Mouse (Mus musculus): ENCODE measurements around the gene Atp6v1e1. TPM values are rescaled to one million over a fixed set of nuclear protein-coding genes. Genes with fewer than 3 reads are reported as not detected.
A peak's percentile ranks its signal among the peaks of the same experiment; 100 is the strongest.
"Not testable (repeated sequence)": the region's sequence is repeated elsewhere in the genome, so short reads cannot be mapped to it uniquely, and the experiment has no call there.

Gene Atp6v1e1
- polyA plus RNA-seq, 1 experiment = 203 TPM

- TF ChIP-seq CTCF (IDR thresholded peaks at IDR 0.05; ENCODE audit: borderline replicate concordance, insufficient read depth, low read length) = no peak
- TF ChIP-seq POLR2A (IDR thresholded peaks at IDR 0.05; ENCODE audit: low read depth, low read length) = no peak
- Histone ChIP-seq H3K4me1 (ENCODE audit: control insufficient read depth, insufficient read depth, low read length) (no peaks in the 10 kb centered on the region), H3K4me3 (ENCODE audit: insufficient read depth, low read length) (peak overlapping the region; percentile 75), H3K27ac (ENCODE audit: insufficient read depth, low read length) (no peak overlapping the region)
Observed at GRCm38 (mm10) chr6:120821715-120822114, 878 bp downstream of the Atp6v1e1 start.

- H3K4me3 ChIP-seq (ENCODE audit: insufficient read depth, low read length) = peak overlapping the region; percentile 75; the same call in 1 of the 2 replicates
- H3K4me1 ChIP-seq (ENCODE audit: control insufficient read depth, insufficient read depth, low read length) = no peaks in the 10 kb centered on the region
- TF ChIP-seq POLR2A (IDR thresholded peaks at IDR 0.05; ENCODE audit: low read depth, low read length) = no peak
- no peak for TF ChIP-seq CTCF (IDR thresholded peaks at IDR 0.05; ENCODE audit: borderline replicate concordance, insufficient read depth, low read length)
- no peak overlapping the region for H3K27ac ChIP-seq (ENCODE audit: insufficient read depth, low read length)
Observed at GRCm38 (mm10) chr6:120820941-120821340, 1.7 kb downstream of the Atp6v1e1 start.

GRCm38 (mm10) chr6:120820144-120820543 is 2.4 kb downstream of the Atp6v1e1 start:
- Histone ChIP-seq H3K4me3 (ENCODE audit: insufficient read depth, low read length) (no peak overlapping the region), H3K27ac (ENCODE audit: insufficient read depth, low read length) (no peak overlapping the region), H3K4me1 (ENCODE audit: control insufficient read depth, insufficient read depth, low read length) (no peaks in the 10 kb centered on the region)
- TF ChIP-seq POLR2A (IDR thresholded peaks at IDR 0.05; ENCODE audit: low read depth, low read length) = no peak
- TF ChIP-seq CTCF (IDR thresholded peaks at IDR 0.05; ENCODE audit: borderline replicate concordance, insufficient read depth, low read length) = no peak

- TF ChIP-seq POLR2A (IDR thresholded peaks at IDR 0.05; ENCODE audit: low read depth, low read length) (no peak), CTCF (IDR thresholded peaks at IDR 0.05; ENCODE audit: borderline replicate concordance, insufficient read depth, low read length) (no peak)
- H3K4me3 ChIP-seq (ENCODE audit: insufficient read depth, low read length) = no peak overlapping the region
- H3K4me1 ChIP-seq (ENCODE audit: control insufficient read depth, insufficient read depth, low read length) = no peaks in the 10 kb centered on the region
- no peak overlapping the region for H3K27ac ChIP-seq (ENCODE audit: insufficient read depth, low read length)
Observed at GRCm38 (mm10) chr6:120819294-120819693, 3.3 kb downstream of the Atp6v1e1 start.

GRCm38 (mm10) chr6:120811999-120812398 is 10.6 kb downstream of the Atp6v1e1 start:
- not testable (repeated sequence) for H3K4me1 ChIP-seq (ENCODE audit: control insufficient read depth, insufficient read depth, low read length); H3K27ac ChIP-seq (ENCODE audit: insufficient read depth, low read length); H3K4me3 ChIP-seq (ENCODE audit: insufficient read depth, low read length)

- Histone ChIP-seq H3K4me3 (ENCODE audit: insufficient read depth, low read length) (no peak overlapping the region), H3K27ac (ENCODE audit: insufficient read depth, low read length) (no peak overlapping the region), H3K4me1 (ENCODE audit: control insufficient read depth, insufficient read depth, low read length) (no peaks in the 10 kb centered on the region)
- TF ChIP-seq CTCF (IDR thresholded peaks at IDR 0.05; ENCODE audit: borderline replicate concordance, insufficient read depth, low read length) (no peak), POLR2A (IDR thresholded peaks at IDR 0.05; ENCODE audit: low read depth, low read length) (no peak)
Observed at GRCm38 (mm10) chr6:120807738-120808081, 14.9 kb downstream of the Atp6v1e1 start.

- Histone ChIP-seq H3K4me3 (ENCODE audit: insufficient read depth, low read length) (no peak overlapping the region), H3K27ac (ENCODE audit: insufficient read depth, low read length) (no peak overlapping the region), H3K4me1 (ENCODE audit: control insufficient read depth, insufficient read depth, low read length) (no peaks in the 10 kb centered on the region)
- no peak for TF ChIP-seq CTCF (IDR thresholded peaks at IDR 0.05; ENCODE audit: borderline replicate concordance, insufficient read depth, low read length)
- TF ChIP-seq POLR2A (IDR thresholded peaks at IDR 0.05; ENCODE audit: low read depth, low read length) = no peak
Observed at GRCm38 (mm10) chr6:120806999-120807737, 15.4 kb downstream of the Atp6v1e1 start.

GRCm38 (mm10) chr6:120799581-120800041 is 23.0 kb downstream of the Atp6v1e1 start:
- TF ChIP-seq POLR2A (IDR thresholded peaks at IDR 0.05; ENCODE audit: low read depth, low read length) = no peak
- no peak for TF ChIP-seq CTCF (IDR thresholded peaks at IDR 0.05; ENCODE audit: borderline replicate concordance, insufficient read depth, low read length)
- no peak overlapping the region for H3K27ac ChIP-seq (ENCODE audit: insufficient read depth, low read length)
- H3K4me1 ChIP-seq (ENCODE audit: control insufficient read depth, insufficient read depth, low read length) = no peaks in the 10 kb centered on the region
- H3K4me3 ChIP-seq (ENCODE audit: insufficient read depth, low read length) = no peak overlapping the region

- Histone ChIP-seq H3K27ac (ENCODE audit: insufficient read depth, low read length) (no peak overlapping the region), H3K4me3 (ENCODE audit: insufficient read depth, low read length) (no peak overlapping the region), H3K4me1 (ENCODE audit: control insufficient read depth, insufficient read depth, low read length) (no peaks in the 10 kb centered on the region)
- TF ChIP-seq POLR2A (IDR thresholded peaks at IDR 0.05; ENCODE audit: low read depth, low read length) (no peak), CTCF (IDR thresholded peaks at IDR 0.05; ENCODE audit: borderline replicate concordance, insufficient read depth, low read length) (no peak)
Observed at GRCm38 (mm10) chr6:120798905-120799304, 23.7 kb downstream of the Atp6v1e1 start.

- no peak overlapping the region for H3K27ac ChIP-seq (ENCODE audit: insufficient read depth, low read length)
- no peak for TF ChIP-seq CTCF (IDR thresholded peaks at IDR 0.05; ENCODE audit: borderline replicate concordance, insufficient read depth, low read length)
- TF ChIP-seq POLR2A (IDR thresholded peaks at IDR 0.05; ENCODE audit: low read depth, low read length) = no peak
- no peaks in the 10 kb centered on the region for H3K4me1 ChIP-seq (ENCODE audit: control insufficient read depth, insufficient read depth, low read length)
- H3K4me3 ChIP-seq (ENCODE audit: insufficient read depth, low read length) = no peak overlapping the region
Observed at GRCm38 (mm10) chr6:120798019-120798418, 24.6 kb downstream of the Atp6v1e1 start.
